Mouse (Mus musculus): ENCODE measurements around the gene 4933424G06Rik. TPM values are rescaled to one million over a fixed set of nuclear protein-coding genes. Genes with fewer than 3 reads are reported as not detected.

The 4933424G06Rik gene
- polyA plus RNA-seq, 1 experiment from 2014 or later, result 0.66 TPM

Small RNA genes within 50 kb of the gene (microRNA-seq; reads per million reads assigned to microRNA genes)
- not detected for gene Gm24133

Other genes starting within 250 kb of the 4933424G06Rik start
- gene Cnnm4, start 238.5 kb upstream of the 4933424G06Rik start, polyA plus RNA-seq (2015; fragmentation: Nextera tagmentation; extraction: Ambion mirVana), result 9.3 and 10.3 TPM in 2 replicates
- 3.4 and 4.2 TPM in 2 replicates for gene Cnnm3, start 198.3 kb upstream of the 4933424G06Rik start, polyA plus RNA-seq (2015; fragmentation: Nextera tagmentation; extraction: Ambion mirVana)
- 19.0 and 19.2 TPM in 2 replicates for gene Ankrd23, start 173.3 kb upstream of the 4933424G06Rik start, polyA plus RNA-seq (2015; fragmentation: Nextera tagmentation; extraction: Ambion mirVana)
- gene Gm42417, start 170.7 kb upstream of the 4933424G06Rik start, polyA plus RNA-seq (2015; fragmentation: Nextera tagmentation; extraction: Ambion mirVana), result 0.32 and 1.9 TPM in 2 replicates
- 23.8 and 26.2 TPM in 2 replicates for gene Ankrd39, start 162.7 kb upstream of the 4933424G06Rik start, polyA plus RNA-seq (2015; fragmentation: Nextera tagmentation; extraction: Ambion mirVana)
- gene Sema4c, start 151.8 kb upstream of the 4933424G06Rik start, polyA plus RNA-seq (2015; fragmentation: Nextera tagmentation; extraction: Ambion mirVana), result 23.4 and 25.2 TPM in 2 replicates
- gene Fam178b, start 27.0 kb upstream of the 4933424G06Rik start, polyA plus RNA-seq (2015; fragmentation: Nextera tagmentation; extraction: Ambion mirVana), result 0.24 TPM in 1 of 2 replicates, not detected in the other
- 697 and 709 TPM in 2 replicates for gene Cox5b, start 18.7 kb upstream of the 4933424G06Rik start, polyA plus RNA-seq (2015; fragmentation: Nextera tagmentation; extraction: Ambion mirVana)
- 120 and 126 TPM in 2 replicates for gene Actr1b, start 4.3 kb downstream of the 4933424G06Rik start, polyA plus RNA-seq (2015; fragmentation: Nextera tagmentation; extraction: Ambion mirVana)
- 0.63 and 0.87 TPM in 2 replicates for gene Zap70, start 51.6 kb downstream of the 4933424G06Rik start, polyA plus RNA-seq (2015; fragmentation: Nextera tagmentation; extraction: Ambion mirVana)
- gene Tmem131, start 233.5 kb downstream of the 4933424G06Rik start, polyA plus RNA-seq (2015; fragmentation: Nextera tagmentation; extraction: Ambion mirVana), result 11.6 and 14.1 TPM in 2 replicates